Mouse (Mus musculus) myocyte (in vitro differentiated cells): ENCODE results near the gene Klhl1.

Source experiments
- CEBPB ChIP-seq: IDR thresholded peaks from 2 replicates; pipeline ENCODE4 v1.6.1; 2011; ENCODE audit warnings: mild to moderate bottlenecking, moderate library complexity; ENCODE audit not compliant: poor library complexity, insufficient read depth, severe bottlenecking
- MAX ChIP-seq: IDR thresholded peaks from one replicate; pipeline ENCODE4 v1.6.1; 2011; ENCODE audit warnings: low read depth, mild to moderate bottlenecking, control low read depth
- MYOD1 ChIP-seq, 3 experiments: IDR thresholded peaks; one replicate each; pipeline ENCODE4 v1.6.1; 2011; ENCODE audit warnings: control low read depth in 2 of 3, low read depth in 2 of 3, mild to moderate bottlenecking in 2 of 3, moderate library complexity in 1 of 3; ENCODE audit not compliant: insufficient read length in 2 of 3, control insufficient read depth in 1 of 3
- POLR2A ChIP-seq: IDR thresholded peaks from one replicate; pipeline ENCODE4 v1.6.1; 2011; ENCODE audit warnings: low read depth, mild to moderate bottlenecking, control low read depth, moderate library complexity; ENCODE audit not compliant: insufficient read length
- POLR2AphosphoS2 ChIP-seq: IDR thresholded peaks from one replicate; pipeline ENCODE4 v1.6.1; 2011; ENCODE audit warnings: low read depth, control low read depth; ENCODE audit not compliant: insufficient read length
- TCF12 ChIP-seq: IDR thresholded peaks from one replicate; pipeline ENCODE4 v1.6.1; 2011; ENCODE audit warnings: mild to moderate bottlenecking, control low read depth; ENCODE audit not compliant: poor library complexity, insufficient read depth, severe bottlenecking
- TCF3 ChIP-seq: IDR thresholded peaks from one replicate; pipeline ENCODE4 v1.6.1; 2011; ENCODE audit warnings: low read depth, control low read depth; ENCODE audit not compliant: insufficient read length
- USF1 ChIP-seq: IDR thresholded peaks from one replicate; pipeline ENCODE4 v1.6.1; 2011; ENCODE audit warnings: low read depth, mild to moderate bottlenecking, control low read depth, moderate library complexity

GRCm38 (mm10) chr14:96553668-96554067, 34.8 kb upstream of the Klhl1 start:
- no peak for TF ChIP-seq MAX
- no peak for TF ChIP-seq POLR2A
- no peak for TF ChIP-seq TCF3
- no peak for TF ChIP-seq POLR2AphosphoS2
- no peak for TF ChIP-seq TCF12
- no peak for TF ChIP-seq USF1
- no peak for TF ChIP-seq CEBPB
- no peak for TF ChIP-seq MYOD1 (IDR thresholded peaks at IDR 0.05; ENCODE audit: control insufficient read depth in 1 of 3, insufficient read length in 2 of 3, low read depth in 2 of 3)
